Mouse (Mus musculus) G1E-ER4 (cell line): ENCODE data around the gene Twnk. TPM values are rescaled to one million over a fixed set of nuclear protein-coding genes. Genes with fewer than 3 reads are reported as not detected.

ENCODE experiments used
- GATA1 ChIP-seq: IDR thresholded peaks from one replicate; pipeline ENCODE4 v1.8.0; 2012; ENCODE audit warnings: low read length, inconsistent platforms
- polyA plus RNA-seq: library from polyadenylated mRNA; stranded (reverse); fragments of >175 nt; gene quantifications from 2 replicates; pipeline ENCODE4 v1.2.3, GENCODE M21; 2012

The Twnk gene
- polyA plus RNA-seq, 1 experiment = 20.8 TPM

- TF ChIP-seq GATA1 = no peak
Observed at GRCm38 (mm10) chr19:44989567-44990495, 15.6 kb upstream of the Twnk start.

GRCm38 (mm10) chr19:44991031-44991430 is 14.4 kb upstream of the Twnk start:
- no peak for TF ChIP-seq GATA1

GRCm38 (mm10) chr19:44992246-44992645 is 13.2 kb upstream of the Twnk start:
- TF ChIP-seq GATA1 = no peak

- TF ChIP-seq GATA1 = no peak
Observed at GRCm38 (mm10) chr19:44992712-44993111, 12.8 kb upstream of the Twnk start.

- no peak for TF ChIP-seq GATA1
Observed at GRCm38 (mm10) chr19:44997786-44998185, 7.7 kb upstream of the Twnk start.

GRCm38 (mm10) chr19:44999647-45000046 is 5.8 kb upstream of the Twnk start:
- no peak for TF ChIP-seq GATA1

GRCm38 (mm10) chr19:45002301-45002700 is 3.2 kb upstream of the Twnk start:
- no peak for TF ChIP-seq GATA1

- no peak for TF ChIP-seq GATA1
Observed at GRCm38 (mm10) chr19:45003740-45004516, 1.5 kb upstream of the Twnk start.

- TF ChIP-seq GATA1 = no peak
Observed at GRCm38 (mm10) chr19:45005957-45006712, 672 bp downstream of the Twnk start, which contains the start of gene Mrpl43. Mrpl43 (minus strand) TSS chr19:45006442.

GRCm38 (mm10) chr19:45007021-45007420 is 1.6 kb downstream of the Twnk start:
- no peak for TF ChIP-seq GATA1

GRCm38 (mm10) chr19:45007425-45008191 is 2.1 kb downstream of the Twnk start:
- no peak for TF ChIP-seq GATA1

- no peak for TF ChIP-seq GATA1
Observed at GRCm38 (mm10) chr19:45010646-45011045, 5.2 kb downstream of the Twnk start.

GRCm38 (mm10) chr19:45012219-45012618 is 6.8 kb downstream of the Twnk start:
- no peak for TF ChIP-seq GATA1

GRCm38 (mm10) chr19:45012636-45013035 is 7.2 kb downstream of the Twnk start:
- no peak for TF ChIP-seq GATA1
